23 mouse cellular contexts compared by ENCODE assay signal in genomic region chr8:102740963-102741362, GRCm38 (mm10). TPM values are rescaled to one million over a fixed set of nuclear protein-coding genes. Genes with fewer than 3 reads are reported as not detected.
DNase-seq lines count a peak whose midpoint lies in the region; ATAC-seq and TF ChIP-seq lines count a peak whose summit lies in the region.
"Had no signal": no experiment of that assay in that cellular context is flagged by ENCODE, and none has a peak within 500 bp of the region (broad histone marks: within the 10 kb centered on the region; RNA-seq: fewer than 3 reads in every experiment).

No protein-coding gene starts in this region.

- H3K36me3 ChIP-seq in midbrain, embryonic 15.5 days (replicated peaks): no peaks in the 10 kb centered on the region
- H3K36me3 ChIP-seq: forebrain, embryonic 12.5 days had no signal

- no peak for TF ChIP-seq CTCF in layer of hippocampus, adult 2 months (conservative IDR thresholded peaks at IDR 0.05)
- TF ChIP-seq CTCF in Patski (IDR thresholded peaks at IDR 0.05): no peak
- no peak for TF ChIP-seq CTCF in embryonic fibroblast, embryonic 13.5 days (IDR thresholded peaks at IDR 0.05; ENCODE audit: borderline replicate concordance, insufficient read depth, low read length)

- CTCF ChIA-PET in Patski (lab: Charles Lee): interaction anchor here (0.6 to 2.6 kb wide), 6 partner anchors 9 to 40 kb away, joined by 3 to 10 read pairs (median 4); no protein-coding TSS in a partner anchor

- no peaks in the 10 kb centered on the region for H3K9me3 ChIP-seq in midbrain, embryonic 15.5 days
- H3K9me3 ChIP-seq: embryonic facial prominence, embryonic 10.5 days; embryonic facial prominence, embryonic 12.5 days; forebrain, embryonic 10.5 days; forebrain, embryonic 12.5 days had no signal

- no peak for DNase-seq in layer of hippocampus, adult 2 months (ENCODE audit: low spot score in 2 of 2)
- no peak for DNase-seq in layer of hippocampus, adult 8-10 months (ENCODE audit: low spot score in 2 of 2)
- DNase-seq in 3T3-L1 (ENCODE audit: low read depth, low spot score): peak; percentile 87
- DNase-seq in Patski (ENCODE audit: low read depth, low spot score): peak; percentile 34
- no peak for DNase-seq in retina, postnatal 1 day
- DNase-seq: adrenal gland, adult 8-10 months; adrenal gland, postnatal 14 days; adrenal gland, postnatal 36 days; cerebellum, adult 11-12 months; cerebellum, adult 2 months; cerebellum, adult 9-10 months; cerebellum, postnatal 10 days; cerebellum, postnatal 25 days had no signal

- TF ChIP-seq POLR2A in embryonic fibroblast, embryonic 13.5 days (IDR thresholded peaks at IDR 0.05; ENCODE audit: low read depth, low read length): no peak

- no peak overlapping the region for H3K4me3 ChIP-seq in layer of hippocampus, adult 2 months
- H3K4me3 ChIP-seq in embryonic fibroblast, embryonic 13.5 days (ENCODE audit: insufficient read depth, low read length): no peak overlapping the region
- H3K4me3 ChIP-seq in midbrain, embryonic 15.5 days: no peak overlapping the region
- H3K4me3 ChIP-seq: embryonic facial prominence, embryonic 10.5 days; embryonic facial prominence, embryonic 12.5 days; erythroblast, embryonic 14.5 days; forebrain, embryonic 10.5 days; forebrain, embryonic 12.5 days had no signal

- no peak overlapping the region for H3K4me2 ChIP-seq in midbrain, embryonic 15.5 days
- H3K4me2 ChIP-seq: embryonic facial prominence, embryonic 12.5 days; forebrain, embryonic 12.5 days had no signal

- H3K9ac ChIP-seq in midbrain, embryonic 15.5 days: no peak overlapping the region
- H3K9ac ChIP-seq: embryonic facial prominence, embryonic 12.5 days; forebrain, embryonic 12.5 days had no signal

- ATAC-seq in Patski: peak; percentile 85
- ATAC-seq in midbrain, embryonic 15.5 days (replicated peaks): no peak
- ATAC-seq: forebrain, embryonic 14.5 days; forebrain, embryonic 16.5 days had no signal

- POLR2A ChIA-PET in Patski (lab: Charles Lee): interaction anchor here (1.1 kb wide), 1 partner anchor 11 kb away, joined by 3 read pairs; no protein-coding TSS in a partner anchor

- H3K27ac ChIP-seq in layer of hippocampus, adult 2 months: peak overlapping the region; percentile 20; the same call in 1 of the 2 replicates
- H3K27ac ChIP-seq in embryonic fibroblast, embryonic 13.5 days (ENCODE audit: insufficient read depth, low read length): peak overlapping the region; percentile 69; the same call in 1 of the 2 replicates
- H3K27ac ChIP-seq in midbrain, embryonic 15.5 days: no peak overlapping the region
- H3K27ac ChIP-seq: embryonic facial prominence, embryonic 10.5 days; embryonic facial prominence, embryonic 12.5 days; forebrain, embryonic 10.5 days; forebrain, embryonic 12.5 days had no signal

- in situ Hi-C loops in Patski (cut with MboI; ENCODE audit: low pct_unique_long_range_greater_than_20kb): no loop called here

- peaks cover 26% of the 10 kb centered on the region for H3K4me1 ChIP-seq in embryonic fibroblast, embryonic 13.5 days (ENCODE audit: control insufficient read depth, insufficient read depth, low read length)
- no peaks in the 10 kb centered on the region; the same call in 1 of the 2 replicates for H3K4me1 ChIP-seq in midbrain, embryonic 15.5 days

- 87% methylated on average over 4 of the region's 4 CpGs for WGBS in midbrain, embryonic 15.5 days

- H3K27me3 ChIP-seq in Patski: no peaks in the 10 kb centered on the region
- H3K27me3 ChIP-seq in midbrain, embryonic 15.5 days (replicated peaks): no peaks in the 10 kb centered on the region
- H3K27me3 ChIP-seq: embryonic facial prominence, embryonic 12.5 days; forebrain, embryonic 12.5 days had no signal

RNA-seq across cellular contexts. Expression of gene Cdh11, which starts 44.5 kb away (rescaled TPM):
- total RNA-seq in layer of hippocampus, adult 2 months (2021): 10 to 100 TPM; 70.5 to 77.3 TPM
- 10 to 100 TPM; 68.8 to 84.1 (median 76.7) TPM for total RNA-seq in layer of hippocampus, adult 8-10 months (2022)
- 36.4 TPM for polyA plus RNA-seq in Patski (2021)
- 367 and 681 TPM in 2 replicates for polyA plus RNA-seq in embryonic fibroblast, embryonic 13.5 days (2011; ENCODE audit: insufficient read length, low read depth, missing spikeins)
- polyA plus RNA-seq in midbrain, embryonic 15.5 days (2015; fragmentation: Nextera tagmentation; extraction: Ambion mirVana): 40.7 and 42.6 TPM in 2 replicates
- total RNA-seq: MEL had no signal
- polyA plus RNA-seq: erythroblast, embryonic 14.5 days had no signal

Comparison
In these comparisons a context has a peak if more than half of its experiments do, and no peak if none do; other contexts are left out.
1. DNase-seq: peak in 3T3-L1 (single experiment) and Patski (single experiment); none in layer of hippocampus, adult 2 months (0 of 2), layer of hippocampus, adult 8-10 months (0 of 2) and retina, postnatal 1 day (single experiment).